Comparison of ENCODE assay signal across 13 mouse cellular contexts in genomic region chr15:97761438-97761837, GRCm38 (mm10). TPM values are rescaled to one million over a fixed set of nuclear protein-coding genes. Genes with fewer than 3 reads are reported as not detected.
DNase-seq lines count a peak whose midpoint lies in the region; ATAC-seq lines count a peak whose summit lies in the region.
"Had no signal": no experiment of that assay in that cellular context is flagged by ENCODE, and none has a peak within 500 bp of the region (broad histone marks: within the 10 kb centered on the region; RNA-seq: fewer than 3 reads in every experiment).

No protein-coding gene starts in this region.

- H3K4me2 ChIP-seq in lung, embryonic 16.5 days (ENCODE audit: low read depth, low read length), result peak overlapping the region; percentile 25; the same call in 1 of the 2 replicates
- H3K4me2 ChIP-seq in intestine, embryonic 15.5 days (replicated peaks), result no peak overlapping the region; the same call in 1 of the 2 replicates
- H3K4me2 ChIP-seq in stomach, embryonic 16.5 days (ENCODE audit: low read depth, low read length), result peak overlapping the region; percentile 10; the same call in 1 of the 2 replicates
- H3K4me2 ChIP-seq: heart, embryonic 15.5 days had no signal

- WGBS in lung, embryonic 16.5 days, result 46% methylated on average over 13 of the region's 13 CpGs
- 40% methylated on average over 13 of the region's 13 CpGs for WGBS in intestine, embryonic 15.5 days
- WGBS in stomach, embryonic 16.5 days, result 40% methylated on average over 13 of the region's 13 CpGs

- 0 out of 2 replicates have a peak, but pooled peaks have one; percentile 4 for ATAC-seq in lung, embryonic 16.5 days (ENCODE audit: low read depth)
- peak; percentile 54 for ATAC-seq in intestine, embryonic 15.5 days
- ATAC-seq in stomach, embryonic 16.5 days (ENCODE audit: insufficient read depth, low FRiP score), result peak; percentile 4; the same call in 1 of the 2 replicates
- ATAC-seq: CD4-positive, CD25-positive, alpha-beta regulatory T cell, adult 4 months; forebrain, embryonic 16.5 days had no signal

- DNase-seq in lung, postnatal 36 days, result no peak
- peak; percentile 54 for DNase-seq in kidney, postnatal 14 days
- no peak for DNase-seq in layer of hippocampus, adult 11-12 months (ENCODE audit: low spot score)
- no peak for DNase-seq in layer of hippocampus, adult 9-11 months
- DNase-seq: cerebellum, adult 8-10 months; gastrocnemius, postnatal 14 days; right cerebral cortex, adult 18-20 months had no signal

- peak overlapping the region; percentile 47; the same call in 1 of the 2 replicates for H3K9ac ChIP-seq in lung, embryonic 16.5 days (ENCODE audit: low read length)
- no peak overlapping the region for H3K9ac ChIP-seq in intestine, embryonic 15.5 days
- no peak overlapping the region for H3K9ac ChIP-seq in stomach, embryonic 16.5 days (ENCODE audit: low read length)
- H3K9ac ChIP-seq: heart, embryonic 15.5 days had no signal

- no peaks in the 10 kb centered on the region; the same call in 1 of the 2 replicates for H3K36me3 ChIP-seq in lung, embryonic 16.5 days (ENCODE audit: control insufficient read depth, insufficient read depth, low read length)
- no peaks in the 10 kb centered on the region for H3K36me3 ChIP-seq in intestine, embryonic 15.5 days
- no peaks in the 10 kb centered on the region for H3K36me3 ChIP-seq in stomach, embryonic 16.5 days (ENCODE audit: control insufficient read depth, insufficient read depth, low read length)

- peak overlapping the region; percentile 78 for H3K27ac ChIP-seq in lung, embryonic 16.5 days (ENCODE audit: low read length)
- no peak overlapping the region for H3K27ac ChIP-seq in intestine, embryonic 15.5 days
- H3K27ac ChIP-seq in stomach, embryonic 16.5 days (ENCODE audit: low read length), result no peak overlapping the region; the same call in 1 of the 2 replicates
- H3K27ac ChIP-seq: heart, embryonic 15.5 days had no signal

- no peaks in the 10 kb centered on the region for H3K27me3 ChIP-seq in lung, embryonic 16.5 days (ENCODE audit: control insufficient read depth, insufficient read depth, low read depth, low read length)
- peaks cover 4% of the 10 kb centered on the region; the same call in 1 of the 2 replicates for H3K27me3 ChIP-seq in intestine, embryonic 15.5 days (replicated peaks)
- peaks cover 2% of the 10 kb centered on the region; the same call in 1 of the 2 replicates for H3K27me3 ChIP-seq in stomach, embryonic 16.5 days (ENCODE audit: control insufficient read depth, insufficient read depth, low read length)
- H3K27me3 ChIP-seq: heart, embryonic 15.5 days had no signal

- no peak overlapping the region for H3K4me3 ChIP-seq in lung, embryonic 16.5 days (ENCODE audit: low read length)
- no peak overlapping the region for H3K4me3 ChIP-seq in intestine, embryonic 15.5 days (replicated peaks)
- H3K4me3 ChIP-seq in stomach, embryonic 16.5 days (replicated peaks; ENCODE audit: low read length), result no peak overlapping the region
- H3K4me3 ChIP-seq: heart, embryonic 15.5 days had no signal

- H3K4me1 ChIP-seq in lung, embryonic 16.5 days (replicated peaks; ENCODE audit: control insufficient read depth, insufficient read depth, low read length), result peaks cover 40% of the 10 kb centered on the region
- peaks cover 6% of the 10 kb centered on the region; the same call in 1 of the 2 replicates for H3K4me1 ChIP-seq in intestine, embryonic 15.5 days (replicated peaks)
- H3K4me1 ChIP-seq in stomach, embryonic 16.5 days (ENCODE audit: control insufficient read depth, insufficient read depth, low read length), result no peaks in the 10 kb centered on the region; the same call in 1 of the 2 replicates

- no peaks in the 10 kb centered on the region for H3K9me3 ChIP-seq in lung, embryonic 16.5 days (ENCODE audit: control insufficient read depth, low read length)
- H3K9me3 ChIP-seq in intestine, embryonic 15.5 days, result no peaks in the 10 kb centered on the region
- H3K9me3 ChIP-seq in stomach, embryonic 16.5 days (replicated peaks; ENCODE audit: control insufficient read depth, low read length), result no peaks in the 10 kb centered on the region
- H3K9me3 ChIP-seq: heart, embryonic 15.5 days had no signal

RNA-seq across cellular contexts. Expression of gene Rapgef3, which starts 6.3 kb away (rescaled TPM):
- polyA plus RNA-seq in lung, embryonic 16.5 days (2015; fragmentation: Nextera tagmentation; extraction: Ambion mirVana), result 20.8 and 22.7 TPM in 2 replicates
- polyA plus RNA-seq in intestine, embryonic 15.5 days (2015; fragmentation: Nextera tagmentation; extraction: Ambion mirVana), result 6.9 and 7.8 TPM in 2 replicates
- 9.4 and 12.6 TPM in 2 replicates for polyA plus RNA-seq in stomach, embryonic 16.5 days (2015; fragmentation: Nextera tagmentation; extraction: Ambion mirVana)

RNA-seq across cellular contexts. Expression of gene Slc48a1, which starts 16.9 kb away (rescaled TPM):
- polyA plus RNA-seq in lung, embryonic 16.5 days (2015; fragmentation: Nextera tagmentation; extraction: Ambion mirVana), result 46.8 and 49.5 TPM in 2 replicates
- 23.9 and 25.1 TPM in 2 replicates for polyA plus RNA-seq in intestine, embryonic 15.5 days (2015; fragmentation: Nextera tagmentation; extraction: Ambion mirVana)
- polyA plus RNA-seq in stomach, embryonic 16.5 days (2015; fragmentation: Nextera tagmentation; extraction: Ambion mirVana), result 36.5 and 39.3 TPM in 2 replicates

RNA-seq across cellular contexts. Expression of gene Endou, which starts 30.3 kb away (rescaled TPM):
- 0.55 and 1.6 TPM in 2 replicates for polyA plus RNA-seq in lung, embryonic 16.5 days (2015; fragmentation: Nextera tagmentation; extraction: Ambion mirVana)
- 0.09 and 0.21 TPM in 2 replicates for polyA plus RNA-seq in intestine, embryonic 15.5 days (2015; fragmentation: Nextera tagmentation; extraction: Ambion mirVana)
- 6.4 and 18.3 TPM in 2 replicates for polyA plus RNA-seq in stomach, embryonic 16.5 days (2015; fragmentation: Nextera tagmentation; extraction: Ambion mirVana)

RNA-seq across cellular contexts. Expression of gene Rpap3, which starts 55.8 kb away (rescaled TPM):
- polyA plus RNA-seq in lung, embryonic 16.5 days (2015; fragmentation: Nextera tagmentation; extraction: Ambion mirVana), result 20.5 and 25.2 TPM in 2 replicates
- 19.8 and 24.0 TPM in 2 replicates for polyA plus RNA-seq in intestine, embryonic 15.5 days (2015; fragmentation: Nextera tagmentation; extraction: Ambion mirVana)
- polyA plus RNA-seq in stomach, embryonic 16.5 days (2015; fragmentation: Nextera tagmentation; extraction: Ambion mirVana), result 20.5 and 20.6 TPM in 2 replicates

Comparison
In these comparisons a context has a peak if more than half of its experiments do, and no peak if none do; other contexts are left out.
1. ATAC-seq: peak in every context shown above with its lines; median percentile 54 in intestine, embryonic 15.5 days; 4 in lung, embryonic 16.5 days; 4 in stomach, embryonic 16.5 days.